Mouse (Mus musculus): ENCODE results near the gene Fmo2.

The Fmo2 gene

GRCm38 (mm10) chr1:162886138-162886816 lies 12.2 kb downstream of the Fmo2 start:
- no peaks in the 10 kb centered on the region for H3K4me1 ChIP-seq (replicated peaks; ENCODE audit: low read depth, low read length)
- TF ChIP-seq CTCF (conservative IDR thresholded peaks at IDR 0.05; ENCODE audit: low read length) (no peak), POU5F1 (IDR thresholded peaks at IDR 0.05; ENCODE audit: borderline replicate concordance, low read length) (no peak), NANOG (IDR thresholded peaks at IDR 0.05; ENCODE audit: borderline replicate concordance, low read length) (no peak)
- no peaks in the 10 kb centered on the region for H3K9me3 ChIP-seq (ENCODE audit: low read length)
- no peak overlapping the region for H3K4me3 ChIP-seq (replicated peaks; ENCODE audit: low read length)
- H3K27me3 ChIP-seq (ENCODE audit: insufficient read depth, low read length): no peaks in the 10 kb centered on the region
- H3K36me3 ChIP-seq (ENCODE audit: insufficient read depth, low read length): no peaks in the 10 kb centered on the region

- Histone ChIP-seq H3K4me3 (replicated peaks; ENCODE audit: low read length) (no peak overlapping the region), H3K27me3 (ENCODE audit: insufficient read depth, low read length) (no peaks in the 10 kb centered on the region), H3K36me3 (ENCODE audit: insufficient read depth, low read length) (no peaks in the 10 kb centered on the region), H3K9me3 (ENCODE audit: low read length) (no peaks in the 10 kb centered on the region), H3K4me1 (replicated peaks; ENCODE audit: low read depth, low read length) (no peaks in the 10 kb centered on the region)
- TF ChIP-seq POU5F1 (IDR thresholded peaks at IDR 0.05; ENCODE audit: borderline replicate concordance, low read length): no peak
- TF ChIP-seq CTCF (conservative IDR thresholded peaks at IDR 0.05; ENCODE audit: low read length): no peak
- TF ChIP-seq NANOG (IDR thresholded peaks at IDR 0.05; ENCODE audit: borderline replicate concordance, low read length): no peak
These were observed 15.8 kb downstream of the Fmo2 start for GRCm38 (mm10) chr1:162882681-162883080.

DNA sequence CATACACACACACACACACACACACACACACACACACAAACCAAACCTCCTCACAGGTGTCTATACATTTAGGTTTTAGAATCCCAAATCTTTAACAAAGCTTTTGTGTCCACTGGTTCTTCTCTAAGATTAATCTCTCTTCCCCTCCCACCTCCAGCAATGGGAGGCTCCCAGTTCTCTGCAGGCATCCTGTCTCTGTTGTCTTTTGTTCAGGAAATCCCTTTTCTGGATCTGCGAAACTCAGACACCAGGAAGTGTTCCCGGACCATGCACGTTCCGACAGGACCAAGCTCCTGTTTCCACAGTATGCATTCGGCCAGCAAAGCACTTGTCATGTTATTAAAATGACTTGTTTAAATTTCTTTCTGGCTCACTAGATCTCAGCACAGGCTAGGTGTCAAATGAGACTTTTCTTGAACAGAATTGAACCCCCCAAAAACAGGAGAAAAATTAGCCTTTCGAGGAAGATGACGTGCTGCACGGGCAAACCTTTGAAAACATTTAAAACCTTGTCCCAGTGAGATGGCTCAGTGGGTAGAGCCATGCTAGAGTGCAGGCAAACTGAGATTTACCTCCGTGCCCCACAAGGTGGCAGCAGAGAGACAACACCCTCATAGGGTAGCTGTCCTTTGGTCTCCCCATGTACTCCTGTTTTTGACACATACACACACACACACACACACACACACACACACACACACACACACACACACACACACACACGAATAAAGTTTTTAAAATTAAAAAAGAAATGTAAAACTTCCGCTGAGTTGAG lies 18.7 kb downstream of the Fmo2 start:
- no peak for TF ChIP-seq NANOG (IDR thresholded peaks at IDR 0.05; ENCODE audit: borderline replicate concordance, low read length)
- peak; percentile 55 for TF ChIP-seq CTCF (conservative IDR thresholded peaks at IDR 0.05; ENCODE audit: low read length)
- Histone ChIP-seq H3K4me3 (replicated peaks; ENCODE audit: low read length) (no peak overlapping the region), H3K27me3 (ENCODE audit: insufficient read depth, low read length) (no peaks in the 10 kb centered on the region), H3K36me3 (ENCODE audit: insufficient read depth, low read length) (no peaks in the 10 kb centered on the region), H3K9me3 (ENCODE audit: low read length) (no peaks in the 10 kb centered on the region), H3K4me1 (replicated peaks; ENCODE audit: low read depth, low read length) (no peaks in the 10 kb centered on the region)

- TF ChIP-seq CTCF (conservative IDR thresholded peaks at IDR 0.05; ENCODE audit: low read length) (no peak), POU5F1 (IDR thresholded peaks at IDR 0.05; ENCODE audit: borderline replicate concordance, low read length) (no peak), NANOG (IDR thresholded peaks at IDR 0.05; ENCODE audit: borderline replicate concordance, low read length) (no peak)
- no peaks in the 10 kb centered on the region for H3K27me3 ChIP-seq (ENCODE audit: insufficient read depth, low read length)
- no peak overlapping the region for H3K4me3 ChIP-seq (replicated peaks; ENCODE audit: low read length)
- H3K4me1 ChIP-seq (replicated peaks; ENCODE audit: low read depth, low read length): no peaks in the 10 kb centered on the region
- H3K36me3 ChIP-seq (ENCODE audit: insufficient read depth, low read length): no peaks in the 10 kb centered on the region
- H3K9me3 ChIP-seq (ENCODE audit: low read length): no peaks in the 10 kb centered on the region
These were observed 23.4 kb downstream of the Fmo2 start for GRCm38 (mm10) chr1:162875091-162875490.

DNA sequence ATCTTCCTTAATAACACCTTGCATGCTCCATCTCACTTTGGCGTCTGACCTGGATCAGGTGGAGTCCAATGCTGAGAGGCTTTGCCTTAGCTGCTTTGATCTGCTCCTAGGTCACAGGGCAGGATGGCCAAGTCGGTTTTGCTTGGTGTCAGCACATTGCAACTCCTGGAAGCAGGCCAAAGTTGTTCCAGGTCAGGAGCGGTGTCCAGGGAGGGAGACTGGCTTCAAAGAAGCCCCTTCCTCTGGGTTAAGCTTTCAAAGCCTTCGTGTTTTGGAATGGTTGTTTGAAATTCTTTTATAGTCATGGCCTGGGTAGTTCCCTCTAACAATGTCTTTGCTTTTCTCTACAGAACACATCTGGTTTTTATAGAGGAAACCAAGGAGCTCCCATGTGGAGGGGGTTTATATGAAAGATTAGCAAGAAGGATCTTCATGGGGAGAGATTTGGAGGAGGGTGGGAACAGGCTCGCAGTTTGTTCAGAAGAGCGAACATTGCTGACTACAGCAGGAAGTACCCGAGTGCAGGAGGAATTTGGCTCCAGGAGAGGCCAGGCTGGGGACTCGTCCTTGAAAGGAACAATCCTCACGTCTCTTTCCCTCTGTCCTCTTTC lies 26.7 kb downstream of the Fmo2 start:
- no peak for TF ChIP-seq NANOG (IDR thresholded peaks at IDR 0.05; ENCODE audit: borderline replicate concordance, low read length)
- no peak for TF ChIP-seq POU5F1 (IDR thresholded peaks at IDR 0.05; ENCODE audit: borderline replicate concordance, low read length)
- TF ChIP-seq CTCF (conservative IDR thresholded peaks at IDR 0.05; ENCODE audit: low read length): no peak
- Histone ChIP-seq H3K9me3 (ENCODE audit: low read length) (no peaks in the 10 kb centered on the region; the same call in 1 of the 2 replicates), H3K4me1 (replicated peaks; ENCODE audit: low read depth, low read length) (no peaks in the 10 kb centered on the region), H3K36me3 (ENCODE audit: insufficient read depth, low read length) (no peaks in the 10 kb centered on the region), H3K4me3 (replicated peaks; ENCODE audit: low read length) (no peak overlapping the region), H3K27me3 (ENCODE audit: insufficient read depth, low read length) (no peaks in the 10 kb centered on the region)

DNA sequence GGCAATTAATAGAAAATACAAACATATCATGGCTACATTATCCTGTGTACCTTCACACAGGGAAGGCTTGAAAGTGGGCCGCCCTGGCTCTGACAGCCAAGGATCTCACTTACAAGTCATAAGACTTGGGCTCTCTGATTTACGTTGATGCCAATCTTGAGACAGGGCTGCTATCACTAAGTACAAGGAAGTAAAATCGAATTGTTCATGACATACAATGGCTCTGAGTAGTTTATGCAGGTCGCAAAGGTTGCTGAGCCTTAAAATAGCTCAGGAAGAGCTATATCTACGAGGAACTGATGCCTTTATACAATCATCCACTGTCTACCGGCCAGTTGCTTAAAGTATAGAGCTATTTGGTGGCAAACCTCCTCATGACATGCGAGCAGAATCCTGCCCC lies 27.5 kb downstream of the Fmo2 start:
- H3K27me3 ChIP-seq (ENCODE audit: insufficient read depth, low read length): no peaks in the 10 kb centered on the region
- H3K4me3 ChIP-seq (replicated peaks; ENCODE audit: low read length): no peak overlapping the region
- TF ChIP-seq POU5F1 (IDR thresholded peaks at IDR 0.05; ENCODE audit: borderline replicate concordance, low read length) (no peak), CTCF (conservative IDR thresholded peaks at IDR 0.05; ENCODE audit: low read length) (no peak), NANOG (IDR thresholded peaks at IDR 0.05; ENCODE audit: borderline replicate concordance, low read length) (no peak)
- no peaks in the 10 kb centered on the region; the same call in 1 of the 2 replicates for H3K9me3 ChIP-seq (ENCODE audit: low read length)
- no peaks in the 10 kb centered on the region for H3K4me1 ChIP-seq (replicated peaks; ENCODE audit: low read depth, low read length)
- no peaks in the 10 kb centered on the region for H3K36me3 ChIP-seq (ENCODE audit: insufficient read depth, low read length)

DNA sequence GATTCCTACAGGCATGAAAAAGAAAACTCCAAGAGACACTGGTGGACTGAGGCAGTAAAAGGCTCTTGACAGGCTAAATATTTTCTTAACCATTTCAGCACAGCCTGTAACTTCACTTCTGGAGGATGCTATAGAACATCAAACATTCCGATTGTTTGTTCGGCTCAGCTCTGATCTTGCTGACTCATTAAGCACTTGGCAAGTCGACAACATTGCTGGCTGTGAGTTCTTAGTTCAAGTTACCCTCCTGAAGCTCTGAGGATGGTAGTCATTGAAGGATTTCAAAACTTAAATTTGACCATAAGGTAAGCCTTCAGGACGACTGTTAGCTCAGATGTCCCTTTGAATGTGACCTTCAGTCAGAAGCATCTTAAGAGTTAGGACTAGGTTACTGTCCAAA lies 31.1 kb downstream of the Fmo2 start:
- H3K36me3 ChIP-seq (ENCODE audit: insufficient read depth, low read length): no peaks in the 10 kb centered on the region
- TF ChIP-seq POU5F1 (IDR thresholded peaks at IDR 0.05; ENCODE audit: borderline replicate concordance, low read length): no peak
- H3K4me3 ChIP-seq (replicated peaks; ENCODE audit: low read length): no peak overlapping the region
- H3K9me3 ChIP-seq (ENCODE audit: low read length): no peaks in the 10 kb centered on the region; the same call in 1 of the 2 replicates
- no peaks in the 10 kb centered on the region for H3K27me3 ChIP-seq (ENCODE audit: insufficient read depth, low read length)
- no peaks in the 10 kb centered on the region for H3K4me1 ChIP-seq (replicated peaks; ENCODE audit: low read depth, low read length)

DNA sequence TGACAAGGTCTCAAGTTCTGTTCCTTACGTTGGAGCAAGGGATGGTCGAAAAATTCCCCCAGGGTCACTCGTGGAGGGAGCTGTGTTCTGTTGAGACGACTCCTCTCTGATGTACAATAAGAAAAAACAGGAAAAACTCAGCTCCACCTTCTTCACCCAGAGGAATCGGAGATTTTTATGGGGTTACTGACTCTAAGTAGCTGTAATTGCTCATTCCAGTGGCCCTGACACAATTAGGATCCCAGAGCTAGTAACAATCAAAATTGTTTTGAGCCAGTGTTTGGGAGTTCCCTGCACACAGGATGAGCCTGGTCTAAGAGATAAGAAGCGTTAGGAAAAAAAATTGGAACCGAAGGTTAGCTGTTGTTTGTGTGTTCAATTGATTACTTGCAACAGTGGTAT lies 32.2 kb downstream of the Fmo2 start, which contains the start of gene Fmo1:
Gene Fmo1 (minus strand): TSS at position 331 of the 402 bp plus-strand sequence.
- H3K9me3 ChIP-seq (ENCODE audit: low read length): no peaks in the 10 kb centered on the region; the same call in 1 of the 2 replicates
- H3K4me1 ChIP-seq (replicated peaks; ENCODE audit: low read depth, low read length): no peaks in the 10 kb centered on the region
- TF ChIP-seq POU5F1 (IDR thresholded peaks at IDR 0.05; ENCODE audit: borderline replicate concordance, low read length) (no peak), NANOG (IDR thresholded peaks at IDR 0.05; ENCODE audit: borderline replicate concordance, low read length) (no peak), CTCF (conservative IDR thresholded peaks at IDR 0.05; ENCODE audit: low read length) (no peak)
- H3K4me3 ChIP-seq (replicated peaks; ENCODE audit: low read length): no peak within 1 kb of the TSS
- H3K27me3 ChIP-seq (ENCODE audit: insufficient read depth, low read length): no peaks in the 10 kb centered on the region
- H3K36me3 ChIP-seq (ENCODE audit: insufficient read depth, low read length): no peaks in the 10 kb centered on the region
